Mouse (Mus musculus) right cerebral cortex, postnatal 25 days (tissue): Measurements from ENCODE around the gene Fancd2os.

Experiments
- DNase-seq: peaks from one replicate; pipeline ENCODE4 v3.0.0; 2022

Gene Fancd2os

DNA sequence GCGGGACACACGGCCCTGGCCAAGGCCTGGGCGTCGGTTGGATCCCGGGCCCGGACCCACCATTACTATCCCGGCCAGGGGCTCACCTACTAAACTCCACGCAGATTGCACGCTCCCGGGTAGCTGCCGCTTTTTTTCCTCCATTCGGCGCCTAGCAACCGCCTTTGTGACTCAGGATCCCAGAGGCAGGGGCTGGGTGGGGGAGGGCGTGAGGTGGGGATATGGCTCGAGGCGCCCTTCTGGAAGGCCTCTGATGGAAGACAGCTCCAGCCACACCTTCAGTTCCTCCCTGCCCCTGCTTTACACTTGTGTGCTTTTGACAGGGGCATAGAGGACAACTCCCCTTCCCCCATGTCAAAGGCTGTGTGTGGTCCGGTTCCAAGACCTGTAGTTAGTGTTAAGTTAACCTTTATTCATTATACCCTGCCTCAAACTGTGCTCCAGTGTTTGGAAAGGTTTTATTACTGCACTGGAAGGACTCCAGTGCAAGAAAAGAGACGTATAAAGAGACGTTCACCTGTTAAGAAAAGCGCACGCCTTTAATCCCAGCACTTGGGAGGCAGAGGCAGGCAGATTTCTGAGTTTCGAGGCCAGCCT, at the start of gene Fancd2os:
Fancd2os (minus strand) TSS at position 173 of the 597 bp plus-strand sequence.
- DNase-seq = no peak

DNA sequence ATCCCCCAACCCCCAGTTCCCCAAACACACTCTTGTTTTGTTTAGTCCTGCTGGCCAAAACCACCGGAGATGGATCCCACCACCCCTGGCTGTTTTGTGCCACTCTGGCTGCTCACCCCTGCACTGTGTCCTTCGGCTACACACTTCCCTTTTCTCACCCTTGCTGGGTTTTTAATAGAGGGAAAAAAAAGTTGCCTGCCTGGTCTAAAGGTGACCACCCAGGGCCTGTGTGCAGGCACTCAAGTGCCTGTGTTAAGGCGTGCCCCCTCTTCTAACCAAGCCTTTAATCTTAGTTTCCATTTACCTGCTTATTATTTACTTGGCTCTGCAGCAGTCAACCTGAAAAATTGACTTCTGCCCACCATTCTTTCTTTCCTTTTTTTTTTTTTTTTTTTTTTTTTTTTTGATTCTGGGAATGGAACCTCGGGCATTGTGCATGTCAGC, 49.7 kb upstream of the Fancd2os start:
- no peak for DNase-seq

DNA sequence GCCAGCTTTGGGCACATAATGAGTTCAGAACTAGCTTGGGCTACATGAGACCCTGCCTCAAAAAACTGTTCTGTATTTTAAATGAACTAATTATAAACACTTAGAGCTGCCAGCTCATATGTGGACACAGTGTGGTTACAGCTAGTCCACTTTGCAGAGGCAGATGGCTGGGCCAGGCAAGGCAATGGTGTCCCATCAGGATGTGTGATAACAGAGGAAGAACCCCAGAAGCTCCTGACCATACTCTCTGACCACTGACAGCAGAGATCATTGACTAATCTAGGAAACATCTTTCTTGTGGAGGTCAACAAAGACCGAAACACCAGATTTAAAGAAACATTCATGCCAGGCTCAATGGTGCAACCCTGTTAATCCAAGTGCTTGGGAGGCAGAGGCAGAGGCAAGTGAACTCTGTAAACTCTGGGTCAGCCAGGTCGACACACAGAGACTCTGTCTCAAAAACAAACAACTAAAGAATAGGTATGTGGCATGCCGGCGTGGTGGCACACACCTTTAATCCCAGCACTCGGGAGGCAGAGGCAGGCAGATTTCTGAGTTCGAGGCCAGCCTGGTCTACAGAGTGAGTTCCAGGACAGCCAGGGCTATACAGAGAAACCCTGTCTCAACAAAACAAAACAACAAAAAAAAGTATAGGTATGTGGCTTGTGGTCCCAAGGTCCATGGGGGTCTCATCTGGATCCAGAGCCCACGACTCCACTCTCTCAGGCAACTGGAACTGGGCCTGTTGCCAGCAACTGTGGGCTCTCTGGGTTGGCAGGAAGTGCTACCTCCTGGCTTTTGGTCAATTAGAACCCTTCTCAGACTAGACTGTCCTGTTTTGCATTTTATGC, 49.1 kb upstream of the Fancd2os start:
- DNase-seq = no peak

DNA sequence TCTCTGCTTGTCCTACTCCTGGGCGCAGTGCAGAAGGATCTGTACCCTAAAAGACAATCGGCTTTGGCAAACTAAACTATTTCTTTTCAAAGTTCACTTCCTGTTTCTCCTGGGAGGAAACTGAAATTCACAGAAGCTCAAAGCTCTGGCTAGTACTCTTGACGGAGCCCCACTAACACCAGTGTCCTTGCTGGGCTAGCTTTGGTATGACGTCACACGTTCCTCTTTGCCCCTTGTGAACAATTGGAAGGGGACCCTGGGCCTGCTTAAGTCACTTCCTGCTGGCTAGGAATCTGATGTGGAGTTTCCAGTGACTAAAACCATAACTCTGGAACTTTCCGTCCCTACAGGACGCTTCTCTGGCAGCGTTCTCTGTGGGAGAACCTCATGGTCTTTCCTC, 44.3 kb upstream of the Fancd2os start:
- no peak for DNase-seq

DNA sequence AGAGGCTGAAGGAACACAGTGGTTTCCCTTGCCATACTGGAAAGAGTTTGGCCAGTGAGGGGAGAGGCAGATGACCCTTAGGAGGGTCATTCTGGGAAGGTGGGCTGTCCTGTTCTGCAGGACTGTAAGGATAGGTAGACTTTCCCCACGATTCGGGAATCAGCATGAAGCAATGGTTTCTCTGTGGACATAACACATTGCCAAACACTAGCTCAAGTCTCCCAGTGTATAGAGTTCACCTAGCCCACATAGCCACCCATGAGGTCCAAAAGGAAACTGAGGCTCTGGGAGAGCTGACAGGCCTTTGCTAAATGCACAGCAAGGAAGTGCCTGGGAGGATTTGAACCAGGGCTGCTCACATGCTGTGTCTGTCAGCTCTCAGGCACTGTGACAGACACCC, 43.5 kb upstream of the Fancd2os start:
- DNase-seq = no peak

DNA sequence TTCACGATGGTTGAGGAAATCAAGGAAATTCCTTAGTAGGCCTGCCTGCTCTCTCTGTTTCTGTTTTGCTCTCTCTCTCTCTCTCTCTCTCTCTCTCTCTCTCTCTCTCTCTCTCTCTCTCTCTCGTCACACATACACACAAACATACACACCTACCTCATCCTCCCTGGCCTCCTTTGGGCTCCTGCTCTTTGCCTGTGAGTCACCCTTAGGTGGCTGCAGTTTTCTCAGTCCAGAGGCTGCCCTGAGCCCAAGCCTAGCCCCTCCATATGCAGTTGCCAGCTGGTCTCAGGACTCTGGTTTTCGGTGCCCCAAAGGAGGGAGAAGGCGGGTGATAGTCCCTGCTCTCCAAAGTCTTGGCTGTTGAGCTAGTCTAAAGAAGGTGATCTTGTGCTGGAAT, 42.5 kb upstream of the Fancd2os start:
- no peak for DNase-seq

DNA sequence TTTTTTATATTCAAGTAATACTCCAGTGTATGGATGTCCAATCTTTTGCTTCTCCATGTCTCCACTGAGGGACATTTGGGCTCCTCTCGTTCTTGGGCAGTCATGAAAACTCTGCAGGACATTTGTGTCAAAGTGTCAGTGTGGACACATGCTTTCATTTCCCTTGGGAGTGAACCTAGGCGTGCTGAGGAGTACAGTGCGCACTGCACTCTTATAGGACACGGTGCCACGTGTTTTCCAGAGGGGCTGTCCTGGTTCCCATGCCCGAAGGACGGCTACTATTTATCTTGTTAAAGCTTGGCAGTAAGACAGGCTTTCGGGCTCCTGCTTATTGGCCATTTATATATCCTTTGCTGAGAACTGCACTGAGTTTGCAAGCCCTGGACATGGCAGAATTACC, 42.1 kb upstream of the Fancd2os start:
- no peak for DNase-seq

DNA sequence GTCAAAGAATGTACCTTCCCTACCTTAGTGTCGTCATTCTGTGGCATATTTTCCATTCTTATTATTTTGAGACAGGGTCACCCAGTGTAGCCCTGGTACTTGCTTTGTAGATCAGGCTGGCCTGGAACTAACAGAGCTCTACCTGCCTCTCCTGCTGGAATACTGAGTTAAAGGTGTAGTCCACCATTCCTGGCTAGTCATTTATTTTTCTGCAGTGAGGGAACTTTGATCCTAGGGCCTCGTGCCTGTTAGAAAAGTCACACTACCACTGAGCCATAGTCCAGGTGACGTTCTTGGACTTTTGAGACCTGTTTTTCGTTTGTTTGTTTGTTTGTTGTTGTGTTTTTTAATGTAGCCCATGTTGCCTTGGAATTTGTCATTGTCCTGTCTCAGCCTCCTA, 38.7 kb upstream of the Fancd2os start:
- no peak for DNase-seq

DNA sequence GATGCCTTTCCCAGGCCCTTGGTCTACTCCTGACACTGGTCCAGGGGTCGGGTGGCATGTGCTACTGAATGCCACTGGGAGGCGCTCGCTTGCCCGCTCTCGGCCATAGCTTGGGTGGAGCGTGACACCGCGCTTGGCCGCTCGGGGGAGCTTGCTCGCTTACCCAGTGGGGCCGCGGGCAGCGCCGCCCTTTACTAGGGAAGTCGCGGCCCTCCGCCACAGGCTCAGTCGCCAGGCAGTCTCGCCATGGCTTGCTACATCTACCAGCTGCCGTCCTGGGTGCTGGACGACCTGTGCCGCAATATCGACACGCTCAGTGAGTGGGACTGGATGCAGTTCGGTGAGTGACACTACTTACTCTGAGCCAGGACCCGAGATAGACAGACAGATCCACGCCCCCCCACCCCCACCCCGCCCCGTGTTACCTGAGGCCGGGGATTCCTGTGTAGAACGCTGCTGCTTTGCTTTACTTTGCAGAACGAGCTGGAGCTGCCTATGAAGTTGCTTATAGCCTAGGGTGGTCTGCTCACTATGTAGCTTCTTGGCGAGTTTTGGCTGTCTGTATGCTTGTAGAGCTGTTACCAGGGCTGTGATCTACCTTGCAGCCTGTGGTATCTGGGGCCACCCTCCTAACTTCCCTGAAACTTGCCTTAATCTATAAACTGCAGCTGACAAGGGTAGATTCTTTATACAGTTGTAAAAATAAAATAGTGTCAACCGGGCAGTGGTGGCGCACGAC, 38.0 kb upstream of the Fancd2os start, which contains the start of gene Irak2:
Irak2 (plus strand) TSS at position 166 of the 739 bp plus-strand sequence.
- DNase-seq = peak; percentile 93

DNA sequence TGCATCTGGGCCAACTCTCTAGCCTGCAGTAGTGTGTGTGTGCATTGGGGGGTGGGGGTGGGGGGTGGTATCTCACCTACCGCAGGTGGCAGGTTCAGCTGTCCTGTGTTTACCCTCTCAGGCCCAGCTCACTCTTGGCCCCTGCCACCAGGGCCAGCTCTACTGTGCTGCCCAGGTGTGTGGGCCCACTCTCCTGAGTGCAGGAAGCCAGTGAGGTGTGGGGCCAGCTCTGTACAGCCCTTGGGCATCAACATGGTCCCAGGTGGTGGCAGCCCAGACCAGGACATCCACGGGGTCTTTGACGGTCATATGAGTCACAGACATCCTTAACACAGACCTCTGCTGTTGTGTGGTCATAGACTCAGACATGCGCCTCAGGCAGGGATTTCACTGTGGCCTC, 32.3 kb upstream of the Fancd2os start:
- DNase-seq = no peak

DNA sequence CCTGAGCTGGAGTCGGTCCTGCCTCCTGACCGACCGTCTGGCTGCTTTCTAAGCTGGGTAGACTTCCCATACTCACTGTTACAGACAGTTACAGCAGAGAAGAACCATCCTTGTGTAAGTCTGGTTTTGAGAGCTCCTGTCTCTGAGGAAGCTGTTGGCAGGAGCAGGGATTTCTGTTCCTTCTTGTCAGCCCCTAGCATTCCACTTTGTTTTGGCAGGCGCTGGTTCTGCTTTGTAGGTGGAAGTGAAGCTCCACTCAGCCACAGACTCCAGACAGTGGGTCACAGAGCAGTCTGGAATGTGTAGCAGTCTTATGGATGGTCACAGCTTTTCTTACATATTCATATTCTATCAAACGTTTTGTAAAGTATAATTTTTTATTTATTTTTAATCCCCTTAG, 29.8 kb upstream of the Fancd2os start:
- DNase-seq = no peak

DNA sequence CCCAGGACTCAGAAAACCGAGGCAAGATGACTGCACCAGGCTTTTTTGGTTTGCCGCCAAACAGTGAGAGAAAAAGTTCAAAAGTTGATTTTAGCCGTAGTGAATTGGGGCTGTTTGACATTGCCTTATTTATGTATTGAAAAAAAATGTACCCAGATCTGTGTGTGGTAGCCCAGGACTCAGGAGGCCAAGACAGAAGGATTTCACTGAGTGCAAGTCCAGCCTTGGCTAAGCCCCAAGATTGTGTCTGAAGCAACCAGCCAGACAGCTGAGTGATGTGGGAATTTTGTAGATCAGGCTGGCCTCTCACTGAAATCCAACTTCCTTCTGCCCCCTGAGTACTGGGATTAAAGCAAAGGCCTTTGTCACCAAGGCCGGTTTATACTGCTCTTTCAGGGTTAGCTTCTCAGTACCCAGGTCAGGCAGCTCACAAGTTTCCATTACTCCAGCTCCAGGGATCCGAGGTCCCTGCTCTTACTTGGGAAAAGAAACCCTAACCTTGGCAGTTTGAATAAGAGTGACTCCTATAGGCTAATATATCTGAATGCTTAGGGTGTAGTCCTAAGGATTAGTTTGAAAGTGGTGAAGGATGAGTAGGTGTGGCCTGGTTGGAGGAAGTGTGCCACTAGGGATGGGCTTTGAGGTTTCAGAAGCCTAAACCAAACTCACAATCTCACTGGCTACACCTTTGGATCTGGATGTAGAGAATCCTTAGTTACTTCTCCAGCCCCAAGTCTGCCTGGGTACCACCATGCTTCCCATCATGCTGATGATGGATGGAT, 24.7 kb upstream of the Fancd2os start:
- no peak for DNase-seq

DNA sequence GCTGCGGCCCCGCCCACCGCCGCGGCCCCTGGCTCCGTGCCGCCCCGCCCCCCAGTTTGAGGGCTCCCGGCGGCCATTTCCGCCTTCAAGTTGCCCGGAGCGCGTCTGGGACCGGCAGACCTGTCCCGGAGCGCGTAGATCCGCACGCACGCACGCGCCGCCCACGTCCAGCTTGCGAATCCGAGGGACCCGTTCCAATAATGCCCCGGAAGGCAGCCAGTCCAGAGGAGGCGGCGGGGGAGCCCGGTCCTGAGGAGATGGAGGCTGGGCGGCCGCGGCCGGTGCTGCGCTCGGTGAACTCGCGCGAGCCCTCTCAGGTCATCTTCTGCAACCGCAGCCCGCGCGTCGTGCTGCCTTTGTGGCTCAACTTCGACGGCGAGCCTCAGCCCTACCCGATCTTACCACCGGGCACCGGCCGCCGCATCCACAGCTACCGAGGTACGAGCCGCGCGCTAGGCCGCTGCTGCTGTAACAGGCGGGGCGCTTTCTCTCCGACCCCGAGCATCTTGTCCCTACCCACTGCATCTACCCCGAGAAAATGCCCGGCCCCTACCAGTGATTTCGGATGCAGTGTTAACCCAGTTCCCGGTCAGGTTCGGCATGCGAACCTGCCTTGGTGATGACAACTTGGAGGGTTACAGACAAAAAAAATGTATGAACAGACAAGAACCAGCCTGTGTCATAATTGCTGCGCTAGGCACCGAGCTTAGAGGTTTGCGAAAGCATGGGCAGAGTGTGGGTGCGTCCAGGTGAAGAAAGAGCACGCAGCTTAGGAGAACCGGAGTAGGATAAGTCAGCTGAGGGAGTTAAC, 23.6 kb upstream of the Fancd2os start, which contains the start of gene Vhl:
Vhl (plus strand) TSS at position 19 of the 811 bp plus-strand sequence.
- peak; percentile 86 for DNase-seq

DNA sequence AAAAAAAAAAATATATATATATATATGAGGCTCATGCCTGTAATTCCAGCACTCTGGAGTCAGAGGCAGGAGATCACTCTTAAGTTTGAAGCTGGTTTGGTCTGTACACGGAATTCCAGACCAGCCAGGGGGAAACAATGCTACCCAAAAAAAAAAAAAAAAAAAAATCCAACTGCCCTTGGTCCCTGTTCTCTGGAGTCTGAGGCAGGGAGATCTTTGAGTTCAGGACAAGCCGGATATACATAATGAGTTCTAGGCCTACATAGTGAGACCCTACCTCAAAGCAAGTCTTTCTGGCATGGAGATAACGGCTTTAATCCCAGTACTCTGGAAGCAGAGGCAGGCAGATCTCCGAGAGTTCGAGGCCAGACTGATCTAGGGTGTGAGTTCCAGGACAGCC, 22.9 kb upstream of the Fancd2os start:
- DNase-seq = no peak

DNA sequence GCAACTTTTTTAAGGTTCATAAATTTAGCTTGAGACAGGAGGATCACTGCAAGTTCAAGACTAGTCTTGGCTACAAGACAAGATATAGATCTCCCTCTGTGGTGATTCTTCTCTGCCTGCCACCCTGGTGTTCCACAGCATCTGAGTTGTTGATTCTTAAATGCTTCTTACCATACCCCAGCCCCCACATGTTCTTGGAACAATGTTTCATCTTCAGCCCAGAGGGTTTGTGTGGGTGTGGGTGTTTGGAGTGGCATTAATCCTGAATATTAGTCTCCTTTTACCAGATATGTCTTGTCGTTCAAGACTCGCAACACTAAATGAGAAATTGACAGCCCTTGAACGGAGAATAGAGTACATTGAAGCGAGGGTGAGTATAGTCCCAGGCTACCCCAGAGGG, 15.0 kb upstream of the Fancd2os start:
- no peak for DNase-seq

DNA sequence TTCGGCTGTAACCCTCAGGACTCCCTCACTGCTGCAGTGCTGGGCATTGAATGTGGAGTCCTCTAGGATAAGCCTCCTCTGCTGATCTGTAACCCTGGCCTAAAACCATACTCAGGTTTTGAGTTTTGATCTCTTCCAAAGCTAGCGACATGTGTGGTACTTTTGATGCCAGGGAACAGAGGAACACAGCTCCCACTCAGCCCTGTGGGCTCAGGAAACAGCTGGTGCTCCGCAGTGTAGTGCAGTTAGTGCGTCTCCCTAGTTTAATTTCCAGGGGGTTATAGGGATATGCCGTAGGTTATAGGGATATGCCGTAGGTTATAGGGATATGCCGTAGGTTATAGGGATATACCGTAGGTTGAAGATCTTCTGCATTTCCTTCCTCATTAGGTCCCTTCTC, 14.5 kb upstream of the Fancd2os start:
- DNase-seq = no peak

DNA sequence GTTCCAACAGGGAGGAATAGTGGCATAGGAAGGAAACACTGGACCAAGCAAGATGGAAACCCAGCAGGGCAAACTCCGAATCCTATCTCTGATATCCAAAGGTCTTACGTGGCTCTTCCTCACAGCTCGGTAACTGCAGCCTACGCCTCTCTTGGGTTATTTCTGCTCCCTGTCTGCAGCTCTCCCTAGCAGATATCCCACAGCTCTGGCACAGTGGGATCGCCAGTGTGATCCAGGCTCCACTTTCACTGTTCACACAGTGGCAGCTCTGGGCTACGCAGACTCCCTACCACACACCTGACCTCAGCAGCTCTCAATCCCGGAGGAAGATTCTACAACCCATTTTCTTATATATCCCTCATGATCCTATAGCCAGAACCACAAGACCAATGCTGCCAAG, 13.6 kb upstream of the Fancd2os start:
- peak; percentile 26 for DNase-seq

DNA sequence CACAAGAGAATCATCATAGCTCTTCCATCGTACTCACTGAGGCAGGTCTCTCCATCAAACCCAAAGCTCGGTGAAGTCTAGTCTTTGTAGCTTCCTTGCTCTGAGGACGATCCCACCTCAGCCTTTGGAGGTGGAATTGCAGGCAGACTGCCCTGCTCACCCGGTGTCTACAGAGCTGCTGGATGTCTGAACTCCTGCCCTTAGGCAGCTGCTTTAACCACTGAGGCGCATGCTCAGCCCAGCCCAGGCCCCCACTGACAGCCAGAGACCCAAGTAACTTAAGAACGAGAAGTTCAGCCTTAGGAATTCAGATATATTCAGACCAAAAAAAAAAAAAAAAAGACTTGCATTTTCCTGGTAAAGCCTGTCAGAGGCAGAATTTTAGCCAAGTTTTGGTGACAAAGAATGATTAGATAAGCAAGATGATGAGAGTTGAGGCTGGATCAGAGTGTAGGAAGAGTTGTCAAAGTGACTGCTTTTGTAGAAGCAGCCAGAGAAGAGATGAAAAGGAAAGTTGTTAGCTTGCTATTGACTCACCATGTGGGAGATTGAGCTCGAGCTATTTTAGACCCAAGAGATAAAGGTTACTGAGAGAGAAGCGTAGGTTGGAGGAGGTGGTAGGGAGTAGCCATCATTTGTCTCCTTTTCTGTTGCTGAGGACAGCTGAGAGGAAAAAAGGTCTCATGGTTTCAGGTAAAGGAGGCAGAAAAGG, 11.9 kb upstream of the Fancd2os start:
- no peak for DNase-seq

DNA sequence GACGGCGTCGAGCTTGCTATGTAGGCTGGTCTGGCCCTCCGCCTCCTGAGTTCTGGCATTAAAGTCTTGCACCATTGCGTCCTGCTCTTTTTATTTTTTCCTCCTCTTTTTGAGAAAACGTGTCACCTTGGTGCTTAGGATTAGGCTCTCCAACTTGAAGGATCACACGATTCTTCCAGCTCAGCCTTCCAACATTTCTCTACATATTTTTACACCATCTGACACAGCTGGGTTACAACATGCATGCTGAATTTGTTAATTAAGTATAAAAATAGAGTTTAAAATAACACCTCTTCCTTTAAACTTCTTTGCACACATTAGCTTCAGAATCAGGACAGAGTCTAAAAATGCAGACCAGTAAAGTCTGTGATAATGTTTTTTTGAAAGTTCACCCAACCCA, 8.8 kb upstream of the Fancd2os start:
- DNase-seq = no peak

DNA sequence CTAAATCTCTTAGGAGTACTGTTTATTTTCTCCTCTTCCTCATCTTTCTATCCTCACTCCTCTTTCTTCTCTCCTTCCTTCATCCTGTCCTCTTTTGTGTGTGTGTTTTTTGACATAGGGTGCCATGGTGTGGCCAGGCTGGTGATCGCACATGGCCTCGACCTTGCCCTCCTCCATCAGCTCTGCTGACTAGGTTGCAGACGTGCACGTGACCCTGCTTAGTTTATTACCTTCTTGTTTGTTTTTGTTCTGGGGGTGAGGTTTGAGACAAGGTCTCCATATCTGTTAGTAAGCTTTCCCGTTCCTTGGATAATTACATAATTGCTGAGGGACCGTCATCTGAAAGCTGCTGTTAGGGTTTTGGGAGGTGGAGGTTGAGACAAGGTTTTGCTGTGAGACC, 8.4 kb upstream of the Fancd2os start:
- DNase-seq = no peak

DNA sequence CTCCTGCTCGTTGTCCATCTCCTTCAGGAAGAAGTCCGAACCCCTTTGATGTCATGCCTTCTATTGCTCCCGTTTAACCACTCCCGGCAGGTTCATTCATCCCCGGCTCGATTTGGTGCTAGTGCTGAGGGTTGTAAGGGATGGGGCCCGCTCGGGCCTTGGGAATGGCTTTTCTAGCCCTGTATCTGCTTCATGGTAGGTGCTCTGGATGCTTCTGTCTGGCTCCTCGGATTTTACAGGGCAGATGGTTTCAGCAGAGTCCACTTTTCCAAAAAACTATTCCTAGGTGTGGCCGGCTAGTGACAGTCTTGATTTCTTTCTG, 4.7 kb upstream of the Fancd2os start:
- DNase-seq = peak; percentile 39
